Mouse (Mus musculus) macrophage (primary cell): Measurements from ENCODE around the gene Iqce. TPM values are rescaled to one million over a fixed set of nuclear protein-coding genes. Genes with fewer than 3 reads are reported as not detected.

Source experiments
- H3K27ac ChIP-seq: fragments of 350-480 bp; formaldehyde crosslinking; 2 replicates; pipeline ENCODE4 v1.9.0; 2021
- H3K36me3 ChIP-seq: fragments of 350-480 bp; formaldehyde crosslinking; 2 replicates; pipeline ENCODE4 v1.9.0; 2021; ENCODE audit errors: inconsistent target
- H3K4me3 ChIP-seq: fragments of 350-480 bp; formaldehyde crosslinking; 2 replicates; pipeline ENCODE4 v1.9.0; 2021; ENCODE audit errors: inconsistent target
- H3K79me2 ChIP-seq: fragments of 350-480 bp; formaldehyde crosslinking; 2 replicates; pipeline ENCODE4 v1.9.0; 2021; ENCODE audit errors: inconsistent target
- WGBS: methylation state at CpG from one replicate; pipeline ENCODE4 v1.1.7; 2026; ENCODE audit warnings: inconsistent platforms; ENCODE audit not compliant: missing documents; 5-methylcytosine and 5-hydroxymethylcytosine counted together
- polyA plus RNA-seq: library from polyadenylated mRNA; stranded (reverse); fragments of 250-400 nt; gene quantifications from 3 replicates; pipeline ENCODE4 v1.2.4, GENCODE M21; 2018; ENCODE audit warnings: inconsistent platforms

Gene Iqce
- polyA plus RNA-seq, 1 experiment from 2014 or later, result 17.2 TPM

DNA sequence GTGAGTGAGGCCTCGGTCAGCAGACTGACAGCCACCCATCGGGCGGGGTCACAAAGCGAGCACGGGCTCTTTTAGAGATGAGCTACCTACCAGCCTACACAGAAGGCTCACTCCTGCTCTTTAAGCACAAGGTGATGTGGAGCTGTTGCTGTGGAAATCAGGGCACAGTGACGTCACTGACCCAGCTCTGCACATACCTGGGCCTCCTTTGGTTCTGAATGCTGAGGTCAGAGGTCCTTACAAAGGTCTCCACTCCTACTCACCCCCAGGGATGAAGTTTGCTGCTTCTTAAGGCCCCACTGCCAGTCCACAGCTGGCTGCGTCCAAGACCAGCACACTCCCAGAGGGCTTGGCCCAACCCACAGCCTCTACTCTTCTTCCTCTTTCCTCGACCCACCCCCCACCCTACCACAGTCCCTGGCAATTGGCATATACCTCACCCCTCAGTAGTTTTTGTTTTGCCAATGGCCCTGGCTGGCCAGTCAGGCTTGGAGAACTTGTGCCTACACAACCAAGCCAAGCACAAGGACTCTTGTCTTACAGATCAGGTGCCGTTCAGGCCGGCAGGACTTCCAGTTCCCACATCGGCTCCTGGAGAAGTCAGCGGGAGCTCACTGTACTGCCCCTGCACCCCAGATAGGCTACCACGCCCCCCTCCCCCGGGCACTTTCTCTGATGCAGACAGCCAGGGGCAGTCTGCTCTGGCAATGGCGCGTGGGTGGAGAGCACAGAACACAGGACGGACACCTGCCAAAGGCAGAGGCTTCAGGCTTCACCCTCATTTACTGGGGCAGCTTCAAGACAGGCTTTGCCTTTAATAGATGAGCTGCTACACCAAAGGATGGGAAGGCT lies 39.2 kb downstream of the Iqce start:
- H3K79me2 ChIP-seq, result no peaks in the 10 kb centered on the region
- no peak overlapping the region for H3K27ac ChIP-seq
- no peaks in the 10 kb centered on the region for H3K36me3 ChIP-seq
- no peak overlapping the region for H3K4me3 ChIP-seq
- 49% methylated on average over 16 of the region's 17 CpGs for WGBS

DNA sequence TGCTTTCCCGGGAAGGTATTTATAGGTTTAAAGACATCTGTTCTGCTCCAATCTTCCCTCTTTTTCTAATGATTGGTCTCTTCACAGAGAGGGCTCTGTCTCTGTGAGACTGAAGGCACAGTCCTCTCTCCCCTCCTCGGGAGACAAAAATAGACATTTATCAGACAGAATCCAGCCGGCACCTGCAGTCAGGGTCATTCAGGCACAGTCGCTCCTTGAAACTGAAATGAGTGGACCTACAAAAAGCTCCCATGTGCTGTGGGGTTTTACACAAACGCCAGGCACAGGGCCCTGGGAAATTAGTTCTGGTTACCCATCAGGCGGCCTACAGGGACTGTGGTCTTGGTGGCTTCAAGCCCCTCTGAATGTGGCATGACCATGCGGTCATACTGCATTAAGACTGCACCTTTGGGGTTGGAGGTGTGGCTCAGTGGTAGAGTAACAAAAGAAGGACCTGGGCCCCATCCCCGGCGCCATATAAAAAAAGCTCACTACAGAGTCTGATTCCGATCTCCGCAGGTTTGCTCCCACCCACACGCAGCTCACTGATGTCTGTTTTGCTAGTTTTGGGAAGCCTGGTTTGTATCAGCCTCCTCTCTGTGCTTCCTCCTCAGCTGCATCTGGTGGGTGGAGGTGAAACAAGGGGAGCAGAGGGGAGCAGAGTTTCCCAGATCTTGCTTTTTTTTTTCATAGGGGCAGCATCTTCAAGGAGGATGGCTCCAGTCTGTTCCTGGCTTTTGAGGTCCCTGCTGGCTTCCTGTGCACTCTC lies 40.1 kb downstream of the Iqce start:
- 86% methylated on average over 12 of the region's 12 CpGs for WGBS
- no peaks in the 10 kb centered on the region for H3K36me3 ChIP-seq
- H3K4me3 ChIP-seq, result no peak overlapping the region
- H3K79me2 ChIP-seq, result no peaks in the 10 kb centered on the region
- no peak overlapping the region for H3K27ac ChIP-seq

DNA sequence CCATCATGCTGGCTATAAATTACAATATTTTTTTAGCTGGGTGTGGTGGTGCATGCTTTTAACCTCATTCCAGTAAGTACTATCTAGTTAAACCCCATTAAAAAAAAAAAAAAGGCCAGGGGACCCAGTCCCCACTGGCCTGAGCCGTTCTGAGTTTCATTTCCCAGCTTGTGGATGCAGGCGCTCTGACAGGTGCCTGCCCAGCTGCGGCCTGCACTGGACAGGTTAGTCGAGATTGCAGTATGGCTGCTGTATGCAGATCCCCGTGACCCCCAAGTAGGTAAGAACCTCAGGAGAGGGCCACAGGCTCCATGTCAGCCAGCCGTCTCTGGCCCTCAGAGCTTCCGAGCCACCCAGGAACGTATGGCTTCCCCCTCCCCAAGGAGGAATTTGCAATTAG lies 40.8 kb downstream of the Iqce start:
- Histone ChIP-seq H3K36me3 (no peaks in the 10 kb centered on the region), H3K27ac (no peak overlapping the region), H3K4me3 (no peak overlapping the region), H3K79me2 (no peaks in the 10 kb centered on the region)
- 89% methylated on average over 8 of the region's 8 CpGs for WGBS

DNA sequence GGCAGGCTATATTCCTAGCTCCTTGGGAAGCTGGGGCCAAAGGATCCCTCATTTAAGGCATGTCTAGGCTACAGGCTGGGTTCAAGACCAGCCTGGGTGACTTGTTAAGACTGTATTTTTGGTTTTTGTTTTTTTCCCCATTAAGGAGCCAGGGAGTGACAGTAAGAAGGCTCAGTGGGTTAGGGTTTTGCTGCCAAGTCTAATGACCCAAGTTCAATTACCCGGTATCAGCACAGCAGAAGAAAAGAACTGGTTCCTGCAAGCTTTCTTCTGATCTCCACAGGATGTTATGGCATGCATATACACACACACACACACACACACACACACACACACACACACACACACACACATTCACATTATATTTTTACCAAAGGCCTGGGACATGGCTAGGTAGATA lies 41.8 kb downstream of the Iqce start:
- no peak overlapping the region for H3K27ac ChIP-seq
- H3K79me2 ChIP-seq, result no peaks in the 10 kb centered on the region
- no peak overlapping the region for H3K4me3 ChIP-seq
- 100% methylated on average over 1 of the region's 1 CpGs for WGBS
- no peaks in the 10 kb centered on the region for H3K36me3 ChIP-seq

DNA sequence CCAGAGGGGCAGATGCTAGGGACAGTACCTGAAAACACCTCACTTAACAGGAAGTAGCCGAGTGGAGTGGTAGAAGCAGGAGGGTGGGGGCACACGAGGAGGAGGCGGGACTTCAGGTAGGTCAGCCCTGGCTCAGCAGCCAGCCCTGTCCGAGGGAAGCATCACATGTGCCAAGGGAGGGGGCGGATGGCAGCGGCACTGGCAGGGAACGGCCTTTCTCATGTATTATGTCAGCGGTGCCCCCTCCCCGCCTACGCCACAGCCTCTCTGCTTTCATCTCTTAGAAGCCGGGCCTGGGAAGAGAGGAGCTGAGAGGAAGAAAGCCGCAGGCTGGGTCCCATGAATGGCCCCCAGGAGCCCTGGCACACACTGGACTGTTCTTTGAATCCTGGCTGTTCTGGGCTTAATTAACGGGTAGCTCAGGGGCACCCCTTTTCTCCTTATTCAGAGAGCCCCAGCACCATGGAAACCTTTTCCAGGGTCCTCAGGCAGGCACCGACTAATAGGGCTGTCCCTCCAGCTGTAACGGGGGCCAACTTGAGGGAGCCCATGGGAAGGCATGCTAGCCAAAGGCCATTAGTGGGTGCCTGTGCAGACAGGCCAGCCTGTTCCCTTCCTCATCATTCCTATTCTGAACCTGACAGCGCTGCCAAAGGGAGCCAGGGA lies 42.4 kb downstream of the Iqce start:
- Histone ChIP-seq H3K36me3 (no peaks in the 10 kb centered on the region), H3K79me2 (no peaks in the 10 kb centered on the region), H3K4me3 (no peak overlapping the region), H3K27ac (no peak overlapping the region)
- WGBS, result 79% methylated on average over 16 of the region's 16 CpGs

DNA sequence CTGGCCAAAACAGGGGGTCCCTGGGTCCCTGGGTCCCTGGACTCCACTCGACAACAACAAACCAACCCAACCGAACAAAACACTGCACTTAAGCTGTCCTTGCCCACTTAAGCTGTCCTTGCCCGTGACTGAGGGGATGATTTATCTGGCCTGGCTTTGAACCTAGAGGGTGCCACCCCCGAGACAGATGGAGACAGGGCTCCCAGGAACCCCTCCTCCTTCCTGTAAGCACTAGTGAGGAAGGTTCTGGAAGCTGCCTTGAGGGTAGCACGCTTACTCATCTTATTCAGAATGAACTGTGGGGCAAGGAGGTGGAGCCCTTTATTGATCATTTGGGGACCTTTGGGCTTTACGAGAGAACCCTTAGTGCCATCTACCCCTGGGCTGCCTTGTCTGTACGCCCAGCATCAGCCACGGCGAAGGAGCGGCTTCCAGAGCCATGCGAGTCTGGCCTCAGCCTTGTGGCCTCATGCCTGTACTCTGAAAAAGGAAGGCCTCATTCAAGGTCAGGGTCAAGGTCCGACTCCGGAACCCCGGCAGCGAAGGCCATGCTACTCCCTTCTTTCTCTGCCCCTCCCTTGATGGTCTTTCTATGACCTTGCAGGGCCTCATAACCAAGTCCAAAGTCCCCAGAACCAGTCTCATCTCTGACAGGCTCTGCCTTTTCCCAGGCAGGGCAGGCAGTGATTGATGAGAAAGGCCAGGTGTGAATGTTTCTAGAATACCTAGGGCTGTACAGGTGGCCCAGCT lies 47.9 kb downstream of the Iqce start:
- Histone ChIP-seq H3K36me3 (no peaks in the 10 kb centered on the region), H3K27ac (no peak overlapping the region), H3K4me3 (no peak overlapping the region), H3K79me2 (no peaks in the 10 kb centered on the region)
- 90% methylated on average over 15 of the region's 15 CpGs for WGBS

DNA sequence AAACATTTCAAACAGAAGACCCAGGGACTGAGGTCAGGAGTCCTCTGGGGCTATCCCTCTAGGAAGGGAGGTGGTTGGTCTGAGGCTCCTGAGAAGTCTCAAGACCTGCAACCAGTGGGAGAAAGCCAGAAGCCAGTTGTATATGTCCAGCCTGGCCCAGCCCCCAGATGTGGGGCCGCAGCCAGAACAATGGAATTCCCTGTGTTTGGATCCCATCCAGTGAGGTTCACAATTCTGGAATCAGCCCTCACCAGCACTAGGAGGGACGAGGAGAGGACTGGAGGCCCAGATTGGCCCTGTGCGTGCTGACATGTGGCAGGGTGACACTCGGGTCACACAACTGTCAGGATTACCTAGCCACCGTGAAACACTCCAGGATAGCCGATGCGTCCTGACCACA lies 49.6 kb downstream of the Iqce start:
- no peaks in the 10 kb centered on the region for H3K36me3 ChIP-seq

DNA sequence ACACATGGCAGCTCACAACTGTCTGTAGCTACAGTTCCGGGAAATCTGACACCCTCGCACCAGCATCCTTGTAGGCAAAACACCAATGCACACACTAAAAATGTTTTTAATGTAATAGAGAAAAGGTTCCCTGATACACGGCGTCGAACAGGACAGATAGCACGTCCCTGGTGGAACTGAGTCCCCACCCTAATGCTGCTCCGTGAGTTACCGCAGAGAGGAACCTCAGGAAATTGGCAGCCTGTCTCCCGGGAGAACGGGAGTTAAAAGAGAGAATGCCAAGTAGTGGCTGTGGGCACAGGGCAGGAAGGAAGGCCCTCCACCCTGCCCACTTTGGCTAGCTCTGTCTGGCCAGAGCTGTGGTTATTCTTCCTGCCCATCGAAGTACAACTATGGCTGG lies 50.9 kb downstream of the Iqce start:
- 52% methylated on average over 11 of the region's 11 CpGs for WGBS

More for the DNA sequence above, 49.6 kb downstream of the Iqce start:
- WGBS, result 94% methylated on average over 7 of the region's 7 CpGs
- Histone ChIP-seq H3K4me3 (no peak overlapping the region), H3K27ac (no peak overlapping the region), H3K79me2 (peaks cover 10% of the 10 kb centered on the region)

DNA sequence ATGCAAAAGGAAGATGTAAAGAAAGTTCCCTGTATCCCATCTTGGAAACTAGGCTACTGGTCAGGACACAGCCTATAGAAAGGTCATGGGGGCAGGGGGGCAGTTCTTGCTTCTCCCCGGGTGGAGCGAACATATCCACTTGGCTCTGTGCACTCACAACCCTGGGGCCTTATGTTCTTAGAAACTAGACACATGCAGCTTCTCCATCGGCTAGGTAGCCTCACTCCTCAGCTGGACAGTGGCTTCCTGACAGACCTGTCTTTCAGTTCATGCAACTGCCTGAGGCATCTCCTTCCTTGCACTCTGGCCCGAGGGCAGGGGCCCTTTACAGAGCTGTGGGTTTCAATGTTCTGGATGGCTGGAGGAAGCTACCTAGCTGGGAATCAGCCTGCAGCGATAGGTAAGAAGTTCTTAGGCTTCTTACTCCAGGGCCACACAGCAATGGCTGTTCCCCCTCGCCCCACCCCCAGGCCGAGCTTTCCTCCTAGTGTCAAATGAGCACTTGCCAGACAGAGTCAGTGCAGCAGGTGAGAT lies 52.2 kb downstream of the Iqce start:
- peaks cover 36% of the 10 kb centered on the region for H3K79me2 ChIP-seq
- 83% methylated on average over 7 of the region's 7 CpGs for WGBS
- no peaks in the 10 kb centered on the region for H3K36me3 ChIP-seq
- no peak overlapping the region for H3K27ac ChIP-seq
- no peak overlapping the region for H3K4me3 ChIP-seq

More for the DNA sequence above, 50.9 kb downstream of the Iqce start:
- H3K27ac ChIP-seq, result no peak overlapping the region
- no peaks in the 10 kb centered on the region for H3K36me3 ChIP-seq
- H3K79me2 ChIP-seq, result peaks cover 23% of the 10 kb centered on the region
- no peak overlapping the region for H3K4me3 ChIP-seq

DNA sequence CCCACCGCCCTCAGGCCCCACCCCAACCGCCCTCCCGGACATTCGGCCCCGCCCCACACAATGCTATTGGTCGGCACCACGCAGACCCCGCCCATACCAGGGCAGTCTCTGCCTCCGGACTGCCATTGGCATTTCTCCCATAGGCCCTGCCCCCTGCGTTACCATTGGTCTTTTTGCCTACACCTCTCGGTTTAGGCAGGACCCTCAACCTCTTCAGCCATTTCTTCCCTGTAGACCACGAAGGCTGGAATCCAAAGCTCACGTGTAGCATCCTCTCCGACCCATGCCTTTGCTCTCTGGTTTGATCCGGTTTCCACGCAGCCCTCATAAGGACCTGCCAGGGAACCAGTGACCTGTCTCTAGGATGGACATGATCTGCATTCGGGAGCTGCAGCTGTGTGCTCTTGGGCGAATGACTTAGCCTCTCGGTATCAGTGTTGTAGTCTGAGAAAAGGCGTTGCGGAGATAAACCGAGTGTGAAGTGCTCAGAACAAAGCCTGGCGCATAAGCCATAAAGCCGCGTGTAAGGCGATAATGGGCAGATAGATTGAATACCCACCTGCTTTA lies 53.0 kb downstream of the Iqce start:
- Histone ChIP-seq H3K27ac (no peak overlapping the region), H3K36me3 (no peaks in the 10 kb centered on the region), H3K4me3 (peak overlapping the region; percentile 9; the same call in 1 of the 2 replicates), H3K79me2 (peaks cover 44% of the 10 kb centered on the region)
- 25% methylated on average over 23 of the region's 26 CpGs for WGBS

DNA sequence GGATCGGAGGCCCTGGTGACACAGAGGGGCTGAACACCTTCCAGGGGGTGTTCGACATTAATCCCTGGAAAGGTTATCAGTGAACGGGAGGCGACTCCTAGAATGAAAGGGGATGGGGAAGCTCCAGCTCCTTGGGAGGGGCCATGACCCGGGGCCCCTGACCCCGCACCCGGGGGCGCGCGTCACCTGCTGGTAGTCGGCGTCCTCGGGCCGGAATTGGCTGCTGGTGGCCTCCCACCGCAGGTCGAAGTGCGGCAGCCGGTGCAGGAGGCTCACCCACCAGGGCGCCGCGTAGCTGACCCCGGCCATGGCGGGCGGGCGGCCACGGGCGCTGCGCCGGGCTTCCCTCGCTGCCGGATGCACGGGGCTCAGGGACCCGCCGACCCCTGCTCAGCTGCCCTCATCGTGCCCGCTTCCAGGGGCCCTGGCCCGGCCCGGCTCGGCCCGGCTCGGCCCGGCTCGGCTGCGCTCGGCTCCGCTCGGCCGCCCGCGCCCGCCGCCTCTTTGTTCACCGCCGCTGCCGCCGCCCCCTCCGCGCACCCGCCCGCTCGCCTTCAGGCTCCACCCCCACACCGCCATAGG lies 53.6 kb downstream of the Iqce start, which contains the start of gene Ttyh3:
Ttyh3 (minus strand) TSS at position 513 of the 582 bp plus-strand sequence.
- Histone ChIP-seq H3K27ac (peak within 1 kb of the TSS; percentile 37), H3K4me3 (peak within 1 kb of the TSS; percentile 88), H3K79me2 (peaks cover 49% of the 10 kb centered on the region), H3K36me3 (no peaks in the 10 kb centered on the region)
- WGBS, result under 1% methylated on average over 54 of the region's 62 CpGs

DNA sequence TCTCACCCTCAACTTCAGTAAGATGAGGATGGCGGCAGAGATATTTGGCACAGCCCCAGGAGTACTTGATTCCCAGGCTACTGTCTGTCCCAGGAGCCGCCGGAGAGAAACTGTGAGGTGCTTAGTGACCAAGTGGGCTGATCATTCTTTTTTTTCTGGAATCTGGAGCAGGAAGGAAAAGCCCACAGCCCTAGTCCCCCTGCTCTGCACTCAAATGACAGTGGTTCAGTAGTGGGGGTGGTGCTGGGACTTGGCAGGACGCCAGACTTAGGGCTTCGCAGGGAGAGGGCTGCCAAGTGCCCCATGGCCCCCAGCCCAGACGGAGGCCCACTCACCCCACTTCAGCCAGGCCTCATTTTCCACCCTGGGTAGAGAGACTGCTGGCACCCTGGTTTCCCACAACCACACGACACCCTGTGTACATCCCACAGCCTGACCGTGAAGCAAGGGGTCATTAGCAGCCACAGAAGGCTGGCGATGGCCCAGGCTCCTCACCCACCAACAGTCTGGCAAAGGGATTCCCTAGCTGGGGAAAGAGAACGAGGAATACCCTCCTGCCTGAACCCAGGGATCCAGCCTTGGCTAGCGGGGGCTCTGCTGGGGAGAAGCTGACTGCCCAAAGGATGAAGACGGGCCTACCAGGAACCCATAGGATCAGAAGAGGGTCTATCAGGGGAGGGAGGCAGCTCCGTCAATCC lies 54.2 kb downstream of the Iqce start:
- WGBS, result 11% methylated on average over 13 of the region's 13 CpGs
- no peaks in the 10 kb centered on the region for H3K36me3 ChIP-seq
- H3K79me2 ChIP-seq, result peaks cover 56% of the 10 kb centered on the region
- H3K27ac ChIP-seq, result peak overlapping the region; percentile 37
- peak overlapping the region; percentile 88 for H3K4me3 ChIP-seq
